Mouse (Mus musculus): Measurements from ENCODE around the gene Unc13c.

DNA sequence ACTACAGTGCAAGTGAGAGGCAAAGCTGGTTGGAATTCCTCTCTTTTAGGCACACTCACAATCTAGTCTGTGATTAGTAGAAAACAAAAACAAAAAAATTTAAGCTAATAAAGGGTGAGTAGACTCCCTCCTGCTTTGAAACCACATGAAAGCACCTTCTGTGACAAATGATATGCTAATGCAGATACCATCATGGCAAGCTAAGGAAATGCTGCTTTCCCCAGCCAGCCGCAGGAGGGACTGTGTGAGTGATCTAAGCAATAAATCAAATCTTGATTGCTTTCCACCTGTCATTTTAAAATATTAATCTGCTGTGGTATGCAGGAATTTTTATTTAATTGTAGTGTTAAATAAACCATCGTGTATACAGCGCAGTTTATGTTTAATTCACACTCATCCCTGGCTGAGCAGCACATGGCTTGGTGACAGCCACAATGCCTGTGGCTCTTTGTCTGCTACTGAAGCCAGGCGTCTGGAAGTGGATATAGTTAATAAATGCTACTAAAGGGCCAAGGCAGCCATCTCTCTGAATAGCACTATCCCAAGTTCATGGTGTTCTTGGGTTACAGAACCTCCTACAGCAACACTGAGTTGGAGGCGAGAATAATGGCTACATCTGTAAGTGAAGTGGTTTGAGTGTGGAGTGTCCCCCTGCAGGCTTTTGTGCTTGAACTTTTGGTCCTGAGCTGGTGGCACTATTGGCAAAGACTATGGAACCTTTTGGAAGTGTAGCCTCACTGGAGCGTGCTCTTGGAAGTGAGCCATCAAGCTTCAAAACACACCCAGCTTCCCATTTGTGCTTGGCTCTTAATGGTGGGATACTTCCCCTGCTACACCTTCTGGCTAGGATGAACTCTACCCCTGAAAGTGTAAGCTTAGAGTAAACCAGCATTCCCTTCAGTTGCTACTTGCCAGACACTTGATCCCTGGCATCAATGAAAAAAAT is 242.8 kb downstream of the Unc13c start:
- TF ChIP-seq CTCF (IDR thresholded peaks at IDR 0.05; ENCODE audit: low read depth, low read length) = no peak
- TF ChIP-seq POLR2A (IDR thresholded peaks at IDR 0.05; ENCODE audit: extremely low read depth, insufficient read depth, low read length) = no peak
